18 mouse cellular contexts compared by ENCODE assay signal in genomic region chrX:166704311-166704710, GRCm38 (mm10).
DNase-seq lines count a peak whose midpoint lies in the region.
"Had no signal": no experiment of that assay in that cellular context is flagged by ENCODE, and none has a peak within 500 bp of the region (broad histone marks: within the 10 kb centered on the region; RNA-seq: fewer than 3 reads in every experiment).

No protein-coding gene starts in this region.

- intact Hi-C loops in left cerebral cortex, postnatal 25 days (cut with DNase I) = no loop called here

- peak; percentile 23 for DNase-seq in layer of hippocampus, adult 11-12 months (ENCODE audit: low spot score)
- DNase-seq in layer of hippocampus, postnatal 10 days (ENCODE audit: low spot score in 2 of 2) = no peak
- DNase-seq in right cerebral cortex, postnatal 25 days = peak; percentile 5
- no peak for DNase-seq in right cerebral cortex, postnatal 14 days
- DNase-seq in left cerebral cortex, postnatal 25 days (ENCODE audit: low spot score in 2 of 2) = peak; percentile 5 to 77
- no peak for DNase-seq in B cell, adult 2 months
- DNase-seq in adrenal gland, postnatal 14 days = no peak
- DNase-seq: adrenal gland, adult 2 months; cerebellum, adult 2 months; cerebellum, postnatal 25 days; forebrain, postnatal 0 days; gastrocnemius, postnatal 25 days; heart, adult 18-20 months; heart, postnatal 14 days; kidney, postnatal 4 days; liver, postnatal 0 days; thymus, adult 2 months; thymus, postnatal 4 days had no signal

Comparison
In these comparisons a context has a peak if more than half of its experiments do, and no peak if none do; other contexts are left out.
1. DNase-seq: peak in layer of hippocampus, adult 11-12 months (single experiment), right cerebral cortex, postnatal 25 days (single experiment) and left cerebral cortex, postnatal 25 days (2 of 2); none in layer of hippocampus, postnatal 10 days (0 of 2), right cerebral cortex, postnatal 14 days (single experiment), B cell, adult 2 months (0 of 2) and adrenal gland, postnatal 14 days (single experiment).